Mouse (Mus musculus) skeletal muscle tissue, postnatal 0 days (tissue): ENCODE results near the gene Cstf1. TPM values are rescaled to one million over a fixed set of nuclear protein-coding genes. Genes with fewer than 3 reads are reported as not detected.

Experiments
- polyA plus RNA-seq: library from polyadenylated mRNA; unstranded; fragments of >200 nt; fragmentation: Nextera tagmentation; extraction: Ambion mirVana; gene quantifications from 2 replicates; pipeline ENCODE4 v1.2.1, GENCODE M21; 2015

Gene Cstf1
- polyA plus RNA-seq = 22.3 and 24.0 TPM in 2 replicates

GRCm38 (mm10) chr2:172370411-172371223, at the start of gene Cstf1, which contains the start of gene Aurka:
Cstf1 (plus strand) TSS chr2:172370681.
Aurka (minus strand) TSS chr2:172370535.

GRCm38 (mm10) chr2:172345258-172345738, 25.2 kb upstream of the Cstf1 start, which contains the start of gene Fam210b:
Fam210b (plus strand) TSS chr2:172345565.

GRCm38 (mm10) chr2:172393391-172394051, 23.0 kb downstream of the Cstf1 start, which contains the start of gene Cass4:
Cass4 (plus strand) TSS chr2:172393794.

Other genes with a start within 250 kb of the Cstf1 start
- gene Mc3r, start 122.2 kb upstream of the Cstf1 start, polyA plus RNA-seq = not detected in 2 replicates
- 7.5 and 9.6 TPM in 2 replicates for gene Fam210b, start 25.1 kb upstream of the Cstf1 start, polyA plus RNA-seq
- 15.2 and 16.5 TPM in 2 replicates for gene Aurka, start 146 bp upstream of the Cstf1 start, polyA plus RNA-seq
- gene Cass4, start 23.1 kb downstream of the Cstf1 start, polyA plus RNA-seq = 0.35 and 0.54 TPM in 2 replicates
- gene Rtf2, start 69.9 kb downstream of the Cstf1 start, polyA plus RNA-seq = 47.6 and 58.4 TPM in 2 replicates
- gene Gcnt7, start 87.9 kb downstream of the Cstf1 start, polyA plus RNA-seq = 0.40 and 0.54 TPM in 2 replicates
- gene Fam209, start 101.8 kb downstream of the Cstf1 start, polyA plus RNA-seq = 0.27 TPM in 1 of 2 replicates, not detected in the other
- gene Tfap2c, start 178.9 kb downstream of the Cstf1 start, polyA plus RNA-seq = 0.79 TPM in 1 of 2 replicates, not detected in the other